Mouse (Mus musculus): ENCODE results near the gene Herpud2.

GRCm38 (mm10) chr9:25075977-25076376 lies 75.6 kb downstream of the Herpud2 start:
- no peak for TF ChIP-seq CTCF (conservative IDR thresholded peaks at IDR 0.05 in 1 of 2, IDR thresholded peaks at IDR 0.05 in 1 of 2; ENCODE audit: low read depth in 2 of 2, low read length in 2 of 2)
- no peak for TF ChIP-seq CHD2 (IDR thresholded peaks at IDR 0.05; ENCODE audit: low read length)
- TF ChIP-seq BHLHE40 (IDR thresholded peaks at IDR 0.05; ENCODE audit: low read depth, low read length), result no peak
- TF ChIP-seq NELFE (IDR thresholded peaks at IDR 0.05; ENCODE audit: low read depth, low read length), result no peak
- no peak for TF ChIP-seq ZMIZ1 (IDR thresholded peaks at IDR 0.05; ENCODE audit: low read depth, low read length)
- no peak for TF ChIP-seq POLR2AphosphoS2 (IDR thresholded peaks at IDR 0.05; ENCODE audit: low read depth, low read length)
- TF ChIP-seq MAX (IDR thresholded peaks at IDR 0.05; ENCODE audit: low read length), result no peak
